Mouse (Mus musculus): ENCODE results near the gene Cdhr4.

DNA sequence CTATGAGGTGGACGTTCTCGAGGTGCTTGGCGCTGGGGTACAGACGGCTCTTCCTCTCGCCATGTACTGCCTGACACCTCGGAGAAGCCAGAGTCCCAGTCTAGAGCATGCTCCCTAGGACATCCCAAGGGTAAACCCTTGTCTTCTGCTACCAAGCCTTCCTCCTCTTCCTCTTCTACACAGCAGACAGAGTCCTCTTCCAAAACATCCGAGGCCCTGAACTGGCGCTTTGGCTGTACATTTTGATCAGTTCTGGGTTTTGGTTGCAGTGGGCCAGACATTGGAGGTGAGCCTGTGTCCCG lies 7.6 kb upstream of the Cdhr4 start:
- TF ChIP-seq POLR2A (IDR thresholded peaks at IDR 0.05; ENCODE audit: borderline replicate concordance, extremely low read depth, insufficient read depth, insufficient read length, poor library complexity, severe bottlenecking) (no peak), CTCF (IDR thresholded peaks at IDR 0.05; ENCODE audit: borderline replicate concordance, extremely low read depth, insufficient read depth, insufficient read length) (no peak)

All from brain, embryonic 14.5 days (tissue).